Mouse (Mus musculus): ENCODE results near the gene Ppp4r2. TPM values are rescaled to one million over a fixed set of nuclear protein-coding genes. Genes with fewer than 3 reads are reported as not detected.
"Not testable (repeated sequence)": the region's sequence is repeated elsewhere in the genome, so short reads cannot be mapped to it uniquely, and the experiment has no call there.

Gene Ppp4r2
- polyA plus RNA-seq, 1 experiment from 2014 or later = 26.5 TPM

- Histone ChIP-seq H3K9ac (replicated peaks; ENCODE audit: low read depth, low read length) (no peak overlapping the region), H3K4me1 (ENCODE audit: control insufficient read depth, insufficient read depth, low read length) (no peaks in the 10 kb centered on the region), H3K4me2 (ENCODE audit: low read depth, low read length) (no peak overlapping the region), H3K4me3 (ENCODE audit: low read depth, low read length) (no peak overlapping the region), H3K27me3 (ENCODE audit: control insufficient read depth, insufficient read depth, low read length) (no peaks in the 10 kb centered on the region), H3K9me3 (ENCODE audit: control insufficient read depth, low read length) (no peaks in the 10 kb centered on the region), H3K36me3 (ENCODE audit: control insufficient read depth, insufficient read depth, low read length) (no peaks in the 10 kb centered on the region; the same call in 1 of the 2 replicates), H3K27ac (ENCODE audit: low read depth, low read length) (no peak overlapping the region)
- WGBS = 90% methylated on average over 5 of the region's 5 CpGs
- no peak for ATAC-seq (ENCODE audit: low read depth)
These were observed 13.8 kb downstream of the Ppp4r2 start for GRCm38 (mm10) chr6:100847264-100847663.

DNA sequence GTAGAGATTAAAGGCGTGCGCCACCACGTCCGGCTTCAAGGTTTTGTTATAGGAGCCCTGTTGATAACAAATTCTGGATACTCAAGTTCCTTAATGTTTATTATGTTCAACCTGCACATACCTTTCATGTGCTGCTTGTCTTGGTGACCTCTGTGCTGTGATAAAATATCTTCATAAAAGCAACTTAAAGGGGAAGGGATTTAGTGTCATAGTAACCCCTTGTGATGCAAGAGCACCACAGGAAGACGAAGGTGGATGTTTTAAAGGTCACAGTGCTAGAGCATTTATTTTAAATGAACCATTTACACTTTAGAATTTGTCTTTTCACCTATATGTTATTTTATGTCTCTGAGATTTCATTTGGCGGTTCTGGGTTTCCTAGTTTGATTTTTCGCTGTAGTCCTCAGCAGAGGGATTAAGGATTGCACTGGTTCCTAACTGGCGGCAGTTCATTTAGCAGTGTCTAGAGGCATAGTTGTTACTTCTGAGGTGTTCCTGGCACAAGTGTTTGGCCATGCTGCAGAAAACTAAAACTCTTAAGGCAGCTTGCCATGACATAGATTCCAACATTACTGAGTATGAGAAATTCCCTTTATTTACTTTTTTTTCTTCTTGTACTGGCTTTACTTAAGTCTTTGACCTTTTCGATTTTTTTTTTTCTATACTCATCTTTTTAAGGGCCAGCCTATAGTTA, 15.4 kb downstream of the Ppp4r2 start:
- no peak overlapping the region for H3K4me3 ChIP-seq (ENCODE audit: low read depth, low read length)
- no peaks in the 10 kb centered on the region for H3K9me3 ChIP-seq (ENCODE audit: control insufficient read depth, low read length)
- H3K4me2 ChIP-seq (ENCODE audit: low read depth, low read length) = no peak overlapping the region
- H3K36me3 ChIP-seq (ENCODE audit: control insufficient read depth, insufficient read depth, low read length) = peaks cover 5% of the 10 kb centered on the region; the same call in 1 of the 2 replicates
- H3K27ac ChIP-seq (ENCODE audit: low read depth, low read length) = no peak overlapping the region
- no peak overlapping the region for H3K9ac ChIP-seq (replicated peaks; ENCODE audit: low read depth, low read length)
- H3K4me1 ChIP-seq (ENCODE audit: control insufficient read depth, insufficient read depth, low read length) = no peaks in the 10 kb centered on the region
- WGBS = 93% methylated on average over 9 of the region's 9 CpGs
- ATAC-seq (ENCODE audit: low read depth) = no peak
- no peaks in the 10 kb centered on the region for H3K27me3 ChIP-seq (ENCODE audit: control insufficient read depth, insufficient read depth, low read length)

DNA sequence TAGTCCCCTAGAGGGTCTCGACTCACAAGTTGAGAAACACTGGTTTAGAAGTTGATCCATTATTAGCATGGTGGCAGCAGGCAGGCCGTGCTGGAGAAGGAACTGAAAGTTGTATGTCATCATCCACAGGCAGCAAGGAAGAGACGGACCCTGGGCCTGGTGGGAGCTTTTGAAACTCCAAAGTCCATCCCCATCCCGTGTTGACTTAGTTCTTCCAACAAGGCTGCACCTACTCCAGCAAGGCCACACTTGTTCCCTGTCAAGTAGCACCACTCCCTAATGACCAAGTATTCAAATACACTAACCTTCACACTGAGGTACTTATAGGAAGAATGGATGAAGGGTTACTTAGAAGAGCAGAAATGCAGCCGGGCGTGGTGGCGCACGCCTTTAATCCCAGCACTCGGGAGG, 17.3 kb downstream of the Ppp4r2 start:
- ATAC-seq (ENCODE audit: low read depth) = no peak
- peaks cover 8% of the 10 kb centered on the region; the same call in 1 of the 2 replicates for H3K36me3 ChIP-seq (ENCODE audit: control insufficient read depth, insufficient read depth, low read length)
- no peaks in the 10 kb centered on the region for H3K27me3 ChIP-seq (ENCODE audit: control insufficient read depth, insufficient read depth, low read length)
- H3K4me1 ChIP-seq (ENCODE audit: control insufficient read depth, insufficient read depth, low read length) = no peaks in the 10 kb centered on the region
- H3K4me3 ChIP-seq (ENCODE audit: low read depth, low read length) = no peak overlapping the region
- no peak overlapping the region for H3K27ac ChIP-seq (ENCODE audit: low read depth, low read length)
- no peak overlapping the region for H3K9ac ChIP-seq (replicated peaks; ENCODE audit: low read depth, low read length)
- H3K9me3 ChIP-seq (ENCODE audit: control insufficient read depth, low read length) = no peaks in the 10 kb centered on the region
- no peak overlapping the region for H3K4me2 ChIP-seq (ENCODE audit: low read depth, low read length)
- WGBS = 93% methylated on average over 9 of the region's 9 CpGs

DNA sequence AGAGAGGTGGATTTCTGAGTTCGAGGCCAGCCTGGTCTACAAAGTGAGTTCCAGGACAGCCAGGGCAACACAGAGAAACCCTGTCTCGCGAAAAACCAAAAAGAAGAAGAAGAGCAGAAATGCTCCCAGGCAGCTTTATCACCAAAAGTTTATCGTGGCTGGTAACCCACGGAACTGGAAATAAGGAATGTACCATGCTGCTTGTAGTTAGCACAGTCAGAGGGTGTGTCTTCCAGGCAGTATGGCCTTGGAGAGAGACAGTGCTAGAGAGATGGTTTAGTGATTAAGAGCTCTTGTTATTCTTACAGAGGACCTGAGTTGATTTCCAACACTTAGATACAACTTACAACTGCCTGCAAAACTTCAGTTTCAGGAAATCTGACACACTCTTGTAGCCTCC, 17.7 kb downstream of the Ppp4r2 start:
- Histone ChIP-seq H3K27me3 (ENCODE audit: control insufficient read depth, insufficient read depth, low read length) (no peaks in the 10 kb centered on the region), H3K9me3 (ENCODE audit: control insufficient read depth, low read length) (no peaks in the 10 kb centered on the region), H3K4me2 (ENCODE audit: low read depth, low read length) (no peak overlapping the region), H3K9ac (replicated peaks; ENCODE audit: low read depth, low read length) (no peak overlapping the region), H3K36me3 (ENCODE audit: control insufficient read depth, insufficient read depth, low read length) (peaks cover 10% of the 10 kb centered on the region; the same call in 1 of the 2 replicates), H3K4me3 (ENCODE audit: low read depth, low read length) (no peak overlapping the region), H3K4me1 (ENCODE audit: control insufficient read depth, insufficient read depth, low read length) (no peaks in the 10 kb centered on the region), H3K27ac (ENCODE audit: low read depth, low read length) (no peak overlapping the region)
- no peak for ATAC-seq (ENCODE audit: low read depth)
- WGBS = 92% methylated on average over 5 of the region's 5 CpGs

DNA sequence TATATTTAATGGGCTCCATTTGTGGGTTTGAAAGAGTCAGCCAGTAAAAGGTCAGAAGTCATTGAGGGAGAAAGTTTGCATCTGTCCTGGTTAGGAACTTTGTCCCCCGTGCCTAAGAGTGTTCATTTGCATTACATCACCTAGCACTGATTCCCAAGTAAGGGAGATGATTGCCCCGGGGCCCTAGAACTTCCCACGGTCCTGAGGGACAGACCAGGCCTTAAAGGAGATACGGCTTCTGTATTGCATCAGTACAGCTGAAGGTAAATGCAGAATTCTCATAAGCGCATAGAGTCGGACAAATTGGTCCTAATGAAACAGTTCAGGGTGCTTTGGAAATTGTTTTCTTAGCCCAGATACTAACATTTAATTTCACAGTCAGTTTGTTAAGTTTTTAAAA, 31.9 kb downstream of the Ppp4r2 start:
- no peak overlapping the region for H3K4me3 ChIP-seq (ENCODE audit: low read depth, low read length)
- peaks cover 7% of the 10 kb centered on the region for H3K36me3 ChIP-seq (ENCODE audit: control insufficient read depth, insufficient read depth, low read length)
- H3K27ac ChIP-seq (ENCODE audit: low read depth, low read length) = no peak overlapping the region
- no peaks in the 10 kb centered on the region for H3K9me3 ChIP-seq (ENCODE audit: control insufficient read depth, low read length)
- H3K4me1 ChIP-seq (ENCODE audit: control insufficient read depth, insufficient read depth, low read length) = no peaks in the 10 kb centered on the region
- WGBS = 86% methylated on average over 6 of the region's 6 CpGs
- ATAC-seq (ENCODE audit: low read depth) = no peak
- H3K9ac ChIP-seq (replicated peaks; ENCODE audit: low read depth, low read length) = no peak overlapping the region
- no peak overlapping the region for H3K4me2 ChIP-seq (ENCODE audit: low read depth, low read length)
- H3K27me3 ChIP-seq (ENCODE audit: control insufficient read depth, insufficient read depth, low read length) = no peaks in the 10 kb centered on the region

DNA sequence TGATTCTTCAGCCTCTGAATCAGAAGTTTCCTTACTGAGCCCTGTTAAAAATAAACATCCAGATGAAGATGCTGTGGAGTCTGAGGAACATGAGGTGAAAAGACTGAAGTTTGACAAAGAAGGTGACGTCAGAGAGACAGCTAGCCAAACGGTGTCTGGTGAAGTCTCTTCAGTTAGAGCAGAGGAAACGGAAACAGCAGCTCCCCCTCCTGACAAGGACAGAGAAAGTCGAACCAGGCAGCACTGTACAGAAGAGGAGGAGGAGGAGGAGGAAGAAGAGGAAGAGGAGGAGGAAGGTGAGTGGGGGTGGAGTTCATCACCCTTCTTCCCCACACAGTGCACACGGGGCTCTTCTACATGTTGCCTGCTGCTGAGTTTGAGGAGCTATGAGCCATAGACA, 32.4 kb downstream of the Ppp4r2 start:
- WGBS = 76% methylated on average over 3 of the region's 5 CpGs
- H3K4me2 ChIP-seq (ENCODE audit: low read depth, low read length); ATAC-seq (ENCODE audit: low read depth); H3K4me3 ChIP-seq (ENCODE audit: low read depth, low read length); H3K9me3 ChIP-seq (ENCODE audit: control insufficient read depth, low read length); H3K9ac ChIP-seq (replicated peaks; ENCODE audit: low read depth, low read length); H3K27me3 ChIP-seq (ENCODE audit: control insufficient read depth, insufficient read depth, low read length); H3K36me3 ChIP-seq (ENCODE audit: control insufficient read depth, insufficient read depth, low read length); H3K27ac ChIP-seq (ENCODE audit: low read depth, low read length); H3K4me1 ChIP-seq (ENCODE audit: control insufficient read depth, insufficient read depth, low read length): not testable (repeated sequence)

- ATAC-seq (ENCODE audit: low read depth); H3K27me3 ChIP-seq (ENCODE audit: control insufficient read depth, insufficient read depth, low read length); H3K36me3 ChIP-seq (ENCODE audit: control insufficient read depth, insufficient read depth, low read length); H3K4me1 ChIP-seq (ENCODE audit: control insufficient read depth, insufficient read depth, low read length); H3K4me3 ChIP-seq (ENCODE audit: low read depth, low read length); H3K27ac ChIP-seq (ENCODE audit: low read depth, low read length); H3K9ac ChIP-seq (replicated peaks; ENCODE audit: low read depth, low read length); H3K9me3 ChIP-seq (ENCODE audit: control insufficient read depth, low read length); H3K4me2 ChIP-seq (ENCODE audit: low read depth, low read length): not testable (repeated sequence)
- WGBS = 96% methylated on average over 5 of the region's 5 CpGs
These were observed 32.8 kb downstream of the Ppp4r2 start for GRCm38 (mm10) chr6:100866246-100866645.

GRCm38 (mm10) chr6:100868863-100869262, 35.4 kb downstream of the Ppp4r2 start:
- Histone ChIP-seq H3K36me3 (ENCODE audit: control insufficient read depth, insufficient read depth, low read length) (no peaks in the 10 kb centered on the region), H3K4me3 (ENCODE audit: low read depth, low read length) (no peak overlapping the region), H3K27ac (ENCODE audit: low read depth, low read length) (no peak overlapping the region), H3K9ac (replicated peaks; ENCODE audit: low read depth, low read length) (no peak overlapping the region), H3K27me3 (ENCODE audit: control insufficient read depth, insufficient read depth, low read length) (no peaks in the 10 kb centered on the region), H3K4me2 (ENCODE audit: low read depth, low read length) (no peak overlapping the region), H3K4me1 (ENCODE audit: control insufficient read depth, insufficient read depth, low read length) (no peaks in the 10 kb centered on the region), H3K9me3 (ENCODE audit: control insufficient read depth, low read length) (no peaks in the 10 kb centered on the region)
- ATAC-seq (ENCODE audit: low read depth) = no peak
- 32% methylated on average over 5 of the region's 5 CpGs for WGBS

DNA sequence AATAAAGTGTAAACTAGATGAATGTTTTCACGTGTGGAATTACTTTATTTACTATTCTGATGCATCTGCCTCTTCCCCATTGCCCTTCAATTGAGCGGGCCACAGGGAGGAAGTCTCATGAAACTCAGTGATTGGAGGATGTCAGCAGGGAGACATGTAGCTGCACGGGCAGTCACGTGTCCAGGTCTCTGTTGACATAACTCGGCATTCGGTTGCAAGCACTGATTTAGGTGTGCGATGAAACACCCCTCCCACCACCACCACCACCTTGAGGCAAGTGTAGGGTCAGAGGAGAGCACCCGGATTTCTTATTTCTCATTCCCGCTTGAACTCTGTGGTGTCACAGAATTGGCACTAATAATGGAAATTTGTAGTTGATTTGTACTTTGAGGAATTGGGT, 36.5 kb downstream of the Ppp4r2 start:
- Histone ChIP-seq H3K27ac (ENCODE audit: low read depth, low read length) (no peak overlapping the region), H3K27me3 (ENCODE audit: control insufficient read depth, insufficient read depth, low read length) (no peaks in the 10 kb centered on the region), H3K4me1 (ENCODE audit: control insufficient read depth, insufficient read depth, low read length) (no peaks in the 10 kb centered on the region), H3K36me3 (ENCODE audit: control insufficient read depth, insufficient read depth, low read length) (no peaks in the 10 kb centered on the region), H3K4me2 (ENCODE audit: low read depth, low read length) (no peak overlapping the region), H3K9ac (replicated peaks; ENCODE audit: low read depth, low read length) (no peak overlapping the region), H3K4me3 (ENCODE audit: low read depth, low read length) (no peak overlapping the region), H3K9me3 (ENCODE audit: control insufficient read depth, low read length) (no peaks in the 10 kb centered on the region)
- ATAC-seq (ENCODE audit: low read depth) = no peak
- WGBS = 91% methylated on average over 9 of the region's 9 CpGs
